Mouse (Mus musculus) myocyte (in vitro differentiated cells): ENCODE measurements around the gene Fam228b.

Experiments used
- POLR2A ChIP-seq: IDR thresholded peaks from one replicate; pipeline ENCODE4 v1.6.1; 2011; ENCODE audit warnings: low read depth, mild to moderate bottlenecking, control low read depth, moderate library complexity; ENCODE audit not compliant: insufficient read length
- POLR2AphosphoS2 ChIP-seq: IDR thresholded peaks from one replicate; pipeline ENCODE4 v1.6.1; 2011; ENCODE audit warnings: low read depth, control low read depth; ENCODE audit not compliant: insufficient read length

DNA sequence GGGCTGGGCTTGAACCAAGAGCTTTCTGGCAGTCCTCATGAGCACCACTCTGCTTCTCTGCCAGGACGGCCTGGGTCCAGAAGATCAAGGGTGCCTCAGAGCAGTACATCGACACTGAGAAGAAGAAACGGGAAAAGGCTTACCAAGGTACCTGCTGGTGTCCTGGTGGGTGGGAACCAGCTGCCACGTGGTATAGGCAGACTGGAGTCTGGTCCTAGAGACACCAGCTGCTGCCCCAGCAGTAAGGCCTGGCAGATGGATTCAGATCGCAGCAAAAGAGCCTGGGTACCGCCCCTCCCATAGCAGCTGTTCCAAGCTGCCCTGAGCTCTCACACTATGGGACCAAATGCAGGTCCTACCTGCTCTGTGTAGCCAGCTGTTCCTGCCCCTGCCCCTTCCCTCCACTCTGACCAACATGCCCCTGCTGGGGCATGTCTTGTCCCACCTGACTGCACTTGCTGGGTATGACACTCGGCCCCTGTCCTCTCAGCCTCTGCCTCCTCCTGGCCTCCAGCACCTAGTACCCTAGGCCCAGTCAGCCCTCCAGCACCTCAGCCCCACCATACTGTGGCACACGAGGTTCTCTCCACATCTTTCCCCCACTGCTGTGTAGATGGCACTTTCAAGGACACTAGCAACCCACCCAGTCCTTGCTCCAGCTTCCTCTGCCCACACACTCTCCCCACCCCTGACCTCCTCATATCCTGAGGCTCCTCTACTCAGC, 60.0 kb downstream of the Fam228b start:
- TF ChIP-seq POLR2A (no peak), POLR2AphosphoS2 (no peak)
